Mouse (Mus musculus) megakaryocyte, embryonic 14.5 days (primary cell): ENCODE results near the gene Shb. TPM values are rescaled to one million over a fixed set of nuclear protein-coding genes. Genes with fewer than 3 reads are reported as not detected.

ENCODE experiments used
- H3K27me3 ChIP-seq: replicated peaks from 2 replicates; pipeline ENCODE3; 2012; ENCODE audit warnings: inconsistent platforms
- H3K36me3 ChIP-seq: replicated peaks from 2 replicates; pipeline ENCODE3; 2012; ENCODE audit warnings: low read length, inconsistent platforms, mixed read lengths
- H3K4me1 ChIP-seq: 2 replicates; pipeline ENCODE4 v1.6.1; 2012; ENCODE audit warnings: inconsistent platforms
- H3K4me3 ChIP-seq: replicated peaks from 2 replicates; pipeline ENCODE3; 2012; ENCODE audit warnings: moderate library complexity, mild to moderate bottlenecking, inconsistent platforms
- H3K9me3 ChIP-seq: 2 replicates; pipeline ENCODE4 v1.6.1; 2012; ENCODE audit warnings: inconsistent platforms
- FLI1 ChIP-seq: IDR thresholded peaks from 2 replicates; pipeline ENCODE4 v1.6.1; 2012; ENCODE audit warnings: low read length, inconsistent platforms, mixed read lengths
- GATA1 ChIP-seq: IDR thresholded peaks from 3 replicates; pipeline ENCODE4 v1.6.1; 2012; ENCODE audit warnings: mixed read lengths, low read length, inconsistent platforms, borderline replicate concordance
- polyA plus RNA-seq: library from polyadenylated mRNA; stranded (reverse); fragments of >175 nt; gene quantifications from 2 replicates; pipeline ENCODE4 v1.2.3, GENCODE M21; 2012; ENCODE audit warnings: low replicate concordance; ENCODE audit not compliant: insufficient read depth

Shb gene
- polyA plus RNA-seq, 1 experiment = 20.2 TPM

DNA sequence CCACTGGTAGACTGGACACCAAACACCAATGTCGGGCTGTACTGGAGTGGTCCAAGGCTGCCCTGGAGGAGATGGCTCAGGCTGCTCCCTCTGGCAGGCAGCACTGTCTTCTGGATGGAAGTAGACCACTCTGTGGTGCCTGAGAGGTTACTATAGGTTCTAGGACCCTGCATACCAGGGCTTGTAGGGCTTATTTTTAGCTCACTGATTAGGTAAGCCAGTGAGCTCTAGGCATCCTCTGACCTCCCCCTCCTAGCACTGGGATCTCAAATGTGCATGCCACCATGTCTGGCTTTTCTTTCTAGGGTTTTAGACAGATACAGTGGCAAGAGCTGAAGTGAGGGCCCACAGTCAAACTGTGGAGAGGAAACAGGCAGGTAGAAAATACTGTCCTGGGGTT, 24.8 kb downstream of the Shb start:
- Histone ChIP-seq H3K4me1 (peaks cover 84% of the 10 kb centered on the region), H3K27me3 (peaks cover 4% of the 10 kb centered on the region), H3K9me3 (no peaks in the 10 kb centered on the region), H3K4me3 (no peak overlapping the region), H3K36me3 (peaks cover 6% of the 10 kb centered on the region)
- TF ChIP-seq FLI1 (no peak), GATA1 (no peak)

DNA sequence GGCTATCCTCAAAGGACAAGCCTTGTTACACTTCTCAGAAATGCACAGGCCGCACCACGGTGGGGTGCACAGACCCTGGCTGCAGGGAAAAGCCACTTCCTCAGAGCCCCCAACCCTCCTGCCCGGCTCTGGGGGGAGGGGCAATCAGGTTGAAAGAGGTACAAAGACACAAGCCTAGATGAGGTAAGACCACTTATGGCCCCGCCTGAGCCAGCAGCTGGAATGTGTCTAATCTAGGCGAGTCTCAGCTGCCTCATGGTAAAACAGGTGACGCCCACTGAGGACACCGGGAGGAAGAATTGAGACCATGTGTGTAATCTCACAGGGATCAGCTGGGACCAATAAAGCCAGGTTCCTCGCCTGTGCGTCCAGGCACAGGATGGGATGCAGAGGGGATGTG, 25.2 kb downstream of the Shb start:
- Histone ChIP-seq H3K4me1 (peaks cover 82% of the 10 kb centered on the region), H3K9me3 (no peaks in the 10 kb centered on the region), H3K36me3 (peaks cover 6% of the 10 kb centered on the region), H3K4me3 (no peak overlapping the region), H3K27me3 (peaks cover 4% of the 10 kb centered on the region)
- TF ChIP-seq FLI1 (no peak), GATA1 (no peak)

DNA sequence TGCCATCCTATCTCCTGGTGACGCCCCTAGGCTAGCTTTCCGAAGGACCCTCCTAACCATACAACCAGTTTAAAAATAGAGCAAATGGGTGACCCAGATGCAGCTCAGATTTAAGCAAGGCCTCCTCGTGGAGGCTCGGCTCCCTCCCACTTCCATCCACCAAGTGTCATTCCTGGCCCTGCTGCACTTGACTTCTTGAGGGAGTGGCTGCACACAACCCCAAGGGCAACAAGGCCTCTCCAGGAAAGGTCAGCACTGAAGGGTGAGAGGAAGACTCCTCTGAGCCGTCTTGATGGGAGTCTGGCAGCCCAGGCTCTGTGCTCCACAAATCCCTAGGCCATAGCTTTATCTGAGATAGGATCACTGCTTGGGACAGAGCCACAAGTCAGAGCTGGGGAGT, 25.7 kb downstream of the Shb start:
- Histone ChIP-seq H3K4me3 (no peak overlapping the region), H3K4me1 (peaks cover 82% of the 10 kb centered on the region), H3K27me3 (peaks cover 4% of the 10 kb centered on the region), H3K9me3 (no peaks in the 10 kb centered on the region), H3K36me3 (peaks cover 6% of the 10 kb centered on the region)
- no peak for TF ChIP-seq FLI1
- TF ChIP-seq GATA1 = no peak

DNA sequence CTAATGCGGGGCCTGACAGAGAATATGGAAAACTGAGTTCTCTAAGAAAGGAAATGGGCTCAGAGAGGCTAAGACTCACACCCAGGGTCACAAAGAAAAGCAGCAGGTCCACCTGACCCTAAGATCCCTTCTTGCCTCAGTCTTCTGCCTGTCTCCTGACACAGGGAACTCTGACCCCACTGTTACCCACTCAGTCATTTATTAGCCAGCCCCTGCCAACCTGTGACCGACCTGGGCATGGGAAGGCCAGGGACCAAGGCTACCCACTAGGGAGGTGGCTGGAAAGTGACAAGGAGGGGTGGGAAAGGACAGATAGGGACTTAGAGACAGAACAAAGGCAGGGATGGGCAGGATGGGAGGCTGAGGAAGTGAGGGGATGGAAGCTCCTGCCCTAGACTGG, 26.6 kb downstream of the Shb start:
- peaks cover 6% of the 10 kb centered on the region for H3K36me3 ChIP-seq
- H3K27me3 ChIP-seq = peaks cover 4% of the 10 kb centered on the region
- H3K4me1 ChIP-seq = peaks cover 81% of the 10 kb centered on the region
- TF ChIP-seq FLI1 (no peak), GATA1 (no peak)
- H3K4me3 ChIP-seq = no peak overlapping the region
- H3K9me3 ChIP-seq = no peaks in the 10 kb centered on the region

DNA sequence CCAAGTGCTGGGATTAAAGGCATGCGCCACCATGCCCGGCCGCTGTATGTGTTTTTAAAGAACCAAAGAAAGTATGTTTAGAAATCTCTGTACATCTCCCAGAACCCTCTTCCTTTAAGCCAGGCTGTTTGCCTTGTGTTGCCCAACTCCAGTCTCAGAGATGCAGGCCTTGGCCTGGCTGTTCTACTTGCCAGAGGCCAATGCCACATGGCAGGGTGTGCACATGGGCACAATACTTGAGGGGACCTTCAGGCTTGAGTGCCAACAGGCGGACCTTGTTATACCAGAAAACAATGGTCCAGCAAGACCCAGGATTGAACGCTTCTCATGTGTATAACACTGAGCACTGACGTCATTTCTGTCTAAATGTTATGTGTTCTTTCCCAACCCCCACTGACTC, 27.1 kb downstream of the Shb start:
- Histone ChIP-seq H3K27me3 (peaks cover 4% of the 10 kb centered on the region), H3K36me3 (peaks cover 6% of the 10 kb centered on the region), H3K9me3 (no peaks in the 10 kb centered on the region), H3K4me3 (no peak overlapping the region), H3K4me1 (peaks cover 83% of the 10 kb centered on the region)
- no peak for TF ChIP-seq GATA1
- TF ChIP-seq FLI1 = no peak

DNA sequence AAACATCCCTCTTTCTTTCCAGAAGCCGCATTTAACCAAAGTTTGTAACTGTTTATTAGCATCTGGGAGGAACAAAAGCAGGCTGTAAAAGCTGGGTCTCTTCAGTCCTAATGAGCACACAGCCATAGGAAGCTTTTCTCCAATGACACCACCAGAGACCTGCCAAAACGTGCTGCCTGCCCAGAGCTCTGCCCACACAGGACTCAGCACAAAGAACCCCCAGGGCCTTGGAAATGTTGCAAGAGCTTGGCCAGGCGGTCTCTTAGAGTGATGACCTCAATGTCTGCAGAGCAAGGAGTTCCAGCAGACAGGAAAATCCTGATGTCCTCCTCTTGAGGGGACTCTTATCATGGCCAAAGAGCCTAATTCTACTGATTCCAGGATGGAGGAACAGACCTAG, 28.5 kb downstream of the Shb start:
- peaks cover 4% of the 10 kb centered on the region for H3K27me3 ChIP-seq
- H3K4me3 ChIP-seq = no peak overlapping the region
- peaks cover 80% of the 10 kb centered on the region for H3K4me1 ChIP-seq
- H3K9me3 ChIP-seq = no peaks in the 10 kb centered on the region
- TF ChIP-seq FLI1 = no peak
- TF ChIP-seq GATA1 = no peak
- peaks cover 6% of the 10 kb centered on the region for H3K36me3 ChIP-seq

DNA sequence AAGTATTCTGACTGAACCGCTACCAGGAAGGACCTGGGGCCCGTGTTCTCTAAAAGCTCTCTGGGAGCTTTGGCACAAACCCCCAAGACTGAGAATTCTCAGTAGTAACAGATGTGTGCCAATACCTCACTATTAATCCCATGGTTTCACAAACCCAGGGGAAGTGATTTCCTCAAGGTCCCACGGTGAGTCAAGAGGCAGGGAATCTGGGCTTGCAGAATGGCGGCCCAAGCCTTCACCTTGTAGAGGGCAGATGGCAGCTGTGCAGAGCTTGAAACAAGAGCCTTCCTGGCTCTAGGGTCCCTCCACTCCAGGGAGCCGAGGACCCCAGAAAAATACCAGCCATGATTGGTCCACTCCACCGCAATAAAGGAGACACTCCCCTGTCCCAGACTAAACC, 28.9 kb downstream of the Shb start:
- H3K9me3 ChIP-seq = no peaks in the 10 kb centered on the region
- H3K4me3 ChIP-seq = no peak overlapping the region
- TF ChIP-seq GATA1 (no peak), FLI1 (no peak)
- peaks cover 6% of the 10 kb centered on the region for H3K36me3 ChIP-seq
- H3K4me1 ChIP-seq = peaks cover 80% of the 10 kb centered on the region
- H3K27me3 ChIP-seq = peaks cover 4% of the 10 kb centered on the region

DNA sequence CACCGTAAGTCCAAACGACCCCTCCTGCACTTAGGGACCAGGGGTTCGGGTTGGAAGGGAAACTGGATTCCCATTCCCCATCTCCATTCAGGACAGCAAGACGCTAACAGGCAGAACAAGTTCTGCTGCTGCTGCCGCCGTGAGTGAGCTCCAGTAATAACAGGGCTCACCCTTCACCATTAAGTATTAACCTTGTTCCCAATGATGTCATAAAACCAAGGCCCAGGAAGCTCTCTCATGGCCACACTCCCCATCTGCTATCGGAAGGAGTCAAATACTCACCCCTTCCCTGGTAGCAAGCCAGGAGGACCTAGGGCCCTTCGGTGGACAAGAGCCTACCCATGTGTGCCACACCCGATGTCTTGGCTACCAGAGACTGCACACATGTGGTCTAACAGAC, 30.3 kb downstream of the Shb start:
- Histone ChIP-seq H3K27me3 (peaks cover 4% of the 10 kb centered on the region), H3K9me3 (no peaks in the 10 kb centered on the region), H3K36me3 (peaks cover 2% of the 10 kb centered on the region), H3K4me1 (peaks cover 80% of the 10 kb centered on the region), H3K4me3 (no peak overlapping the region)
- TF ChIP-seq GATA1 (no peak), FLI1 (no peak)

DNA sequence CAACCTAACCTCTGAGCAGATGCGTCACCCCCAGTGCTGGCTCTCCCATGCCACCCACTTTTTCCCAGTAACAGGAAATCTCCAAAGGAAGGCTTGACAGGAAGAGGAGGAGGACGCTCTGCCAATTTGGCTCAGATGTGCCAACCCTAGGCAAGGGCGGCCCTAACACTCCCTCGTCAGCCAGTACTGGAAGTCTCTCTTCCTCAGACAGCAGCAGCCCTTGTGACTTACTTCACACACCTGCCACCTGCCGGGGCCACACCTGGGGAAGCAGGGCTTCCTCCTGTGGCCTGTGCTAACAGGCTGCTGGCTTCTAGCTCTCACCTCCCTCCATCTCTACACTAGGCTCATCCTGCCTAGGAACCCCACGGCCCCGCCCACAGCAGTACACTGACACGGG, 31.9 kb downstream of the Shb start:
- Histone ChIP-seq H3K4me3 (no peak overlapping the region), H3K4me1 (peaks cover 76% of the 10 kb centered on the region), H3K27me3 (peaks cover 2% of the 10 kb centered on the region), H3K36me3 (peaks cover 2% of the 10 kb centered on the region), H3K9me3 (no peaks in the 10 kb centered on the region)
- TF ChIP-seq GATA1 = no peak
- TF ChIP-seq FLI1 = no peak

DNA sequence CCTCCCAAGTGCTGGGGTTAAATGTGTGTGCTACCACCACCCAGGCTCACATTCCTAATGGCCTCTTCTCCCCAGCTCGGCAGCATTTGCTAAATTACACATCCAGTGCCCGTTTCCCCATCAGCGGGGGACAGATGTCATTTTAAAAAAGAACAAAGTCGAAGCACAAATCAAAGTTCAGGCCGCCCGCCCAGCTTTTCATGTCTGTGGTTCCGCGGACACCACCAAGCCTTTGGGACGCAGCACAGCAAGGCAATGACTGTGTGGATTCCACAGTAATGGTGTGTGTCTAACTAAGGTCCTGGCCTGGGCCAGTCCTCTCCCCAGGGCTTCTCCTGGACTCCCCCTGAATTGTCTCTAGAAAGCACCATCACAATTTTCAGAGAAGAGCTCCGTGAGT, 32.7 kb downstream of the Shb start:
- Histone ChIP-seq H3K4me1 (peaks cover 80% of the 10 kb centered on the region), H3K27me3 (peaks cover 2% of the 10 kb centered on the region), H3K9me3 (no peaks in the 10 kb centered on the region), H3K4me3 (no peak overlapping the region), H3K36me3 (peaks cover 6% of the 10 kb centered on the region)
- TF ChIP-seq GATA1 = no peak
- TF ChIP-seq FLI1 = no peak

DNA sequence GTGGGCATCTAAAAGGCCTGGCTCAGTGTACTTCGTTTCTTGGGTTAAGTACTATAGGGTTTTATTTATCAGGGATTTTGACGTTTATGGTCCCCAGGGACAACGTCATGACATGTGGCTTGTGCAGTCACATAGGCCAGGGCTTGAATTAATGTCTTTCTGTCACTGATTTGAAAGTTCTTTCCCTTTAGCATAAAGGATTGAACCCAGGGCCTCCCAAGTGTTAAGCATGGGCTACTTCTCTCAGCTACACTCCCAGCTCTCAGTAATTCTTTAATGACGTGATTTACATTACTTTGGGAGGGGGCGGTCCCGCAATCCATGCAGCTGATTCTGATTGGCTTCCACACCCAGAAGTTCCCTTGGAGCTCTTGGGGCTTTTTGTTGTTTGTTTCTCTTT, 33.2 kb downstream of the Shb start:
- Histone ChIP-seq H3K9me3 (no peaks in the 10 kb centered on the region), H3K4me1 (peaks cover 80% of the 10 kb centered on the region), H3K27me3 (peaks cover 1% of the 10 kb centered on the region), H3K36me3 (peaks cover 6% of the 10 kb centered on the region), H3K4me3 (no peak overlapping the region)
- no peak for TF ChIP-seq GATA1
- TF ChIP-seq FLI1 = no peak
